Mouse (Mus musculus) embryonic facial prominence, embryonic 15.5 days (tissue): ENCODE measurements at regions not wholly inside any gene's neighbourhood (a gene's known extent, or its start where the extent isn't known, plus 50 kb on each side); places are given as distances from the start of the nearest gene placed in this dataset.

Source experiments
- ATAC-seq: fragments of 200-750 bp; cut with Nextera tagmentation; 2 replicates; pipeline ENCODE4 v1.8.0; 2017; ENCODE audit warnings: low read depth, moderate TSS enrichment; ENCODE audit not compliant: insufficient number of reproducible peaks, low FRiP score, low TSS enrichment
- H3K27ac ChIP-seq: fragments of 300-500 bp; sonication (generic); replicated peaks from 2 replicates; pipeline ENCODE4 v1.5.1; 2015; ENCODE audit warnings: mild to moderate bottlenecking, inconsistent platforms
- H3K27me3 ChIP-seq: fragments of 300-500 bp; sonication (generic); 2 replicates; pipeline ENCODE4 v1.6.1; 2015; ENCODE audit warnings: inconsistent platforms
- H3K36me3 ChIP-seq: fragments of 300-500 bp; sonication (generic); 2 replicates; pipeline ENCODE4 v1.6.1; 2015; ENCODE audit warnings: mild to moderate bottlenecking, inconsistent platforms
- H3K4me1 ChIP-seq: fragments of 300-500 bp; sonication (generic); 2 replicates; pipeline ENCODE4 v1.6.1; 2015; ENCODE audit warnings: inconsistent platforms
- H3K4me2 ChIP-seq: fragments of 300-500 bp; sonication (generic); replicated peaks from 2 replicates; pipeline ENCODE4 v1.6.1; 2015; ENCODE audit warnings: mild to moderate bottlenecking, inconsistent platforms
- H3K4me3 ChIP-seq: fragments of 300-500 bp; sonication (generic); replicated peaks from 2 replicates; pipeline ENCODE4 v1.5.1; 2015; ENCODE audit warnings: mild to moderate bottlenecking, inconsistent platforms
- H3K9ac ChIP-seq: fragments of 300-500 bp; sonication (generic); 2 replicates; pipeline ENCODE4 v1.6.1; 2015; ENCODE audit warnings: inconsistent platforms
- H3K9me3 ChIP-seq: fragments of 300-500 bp; sonication (generic); replicated peaks from 2 replicates; pipeline ENCODE4 v1.6.1; 2016; ENCODE audit warnings: inconsistent platforms
- WGBS: fragments of 180-500 bp; shearing (Covaris S2); methylation state at CpG from one replicate; pipeline ENCODE4 v1.1.7; 2015; 5-methylcytosine and 5-hydroxymethylcytosine counted together

- no peak for ATAC-seq
- 85% methylated on average over 7 of the region's 7 CpGs for WGBS
- H3K9me3 ChIP-seq = no peaks in the 10 kb centered on the region
- H3K4me2 ChIP-seq = no peak overlapping the region
- no peak overlapping the region for H3K27ac ChIP-seq
- H3K4me1 ChIP-seq = no peaks in the 10 kb centered on the region
- H3K9ac ChIP-seq = no peak overlapping the region
- H3K36me3 ChIP-seq = no peaks in the 10 kb centered on the region
- no peaks in the 10 kb centered on the region for H3K27me3 ChIP-seq
- H3K4me3 ChIP-seq = no peak overlapping the region
Measured at GRCm38 (mm10) chr1:164511628-164512385, 53.7 kb upstream of the Atp1b1 start.

DNA sequence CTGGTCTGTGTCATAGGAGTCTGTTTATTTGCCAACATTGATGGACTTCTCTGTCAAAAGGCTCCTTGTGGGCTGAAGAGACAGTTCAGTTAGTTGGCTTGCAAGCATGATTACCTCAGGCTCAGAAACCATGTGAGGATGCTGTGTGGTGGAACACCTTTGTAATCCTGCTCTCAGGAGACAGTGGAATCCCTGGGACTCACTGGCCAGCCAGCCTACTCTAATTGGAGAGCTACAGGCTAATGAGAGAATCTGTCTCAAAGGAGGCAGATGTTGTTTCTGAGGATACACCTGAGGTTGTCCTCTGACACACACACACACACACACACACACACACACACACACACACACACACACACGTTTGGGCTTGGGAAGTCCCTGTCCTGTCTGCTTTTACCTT lies 51.1 kb upstream of the Atp1b1 start:
- Histone ChIP-seq H3K27ac (no peak overlapping the region), H3K4me1 (no peaks in the 10 kb centered on the region), H3K4me2 (no peak overlapping the region), H3K27me3 (no peaks in the 10 kb centered on the region), H3K36me3 (no peaks in the 10 kb centered on the region), H3K4me3 (no peak overlapping the region), H3K9ac (no peak overlapping the region), H3K9me3 (no peaks in the 10 kb centered on the region)
- 62% methylated on average over 1 of the region's 1 CpGs for WGBS
- peak; percentile 60; the same call in 1 of the 2 replicates for ATAC-seq

- no peak for ATAC-seq
- Histone ChIP-seq H3K4me2 (no peak overlapping the region), H3K27ac (no peak overlapping the region), H3K9ac (no peak overlapping the region), H3K4me1 (no peaks in the 10 kb centered on the region), H3K9me3 (no peaks in the 10 kb centered on the region), H3K4me3 (no peak overlapping the region), H3K36me3 (no peaks in the 10 kb centered on the region), H3K27me3 (no peaks in the 10 kb centered on the region)
- WGBS = 65% methylated on average over 8 of the region's 8 CpGs
Measured at GRCm38 (mm10) chr1:164508556-164508955, 50.4 kb upstream of the Atp1b1 start.

GRCm38 (mm10) chr1:164508106-164508505 lies 50.0 kb upstream of the Atp1b1 start:
- no peaks in the 10 kb centered on the region for H3K27me3 ChIP-seq
- H3K4me3 ChIP-seq = no peak overlapping the region
- no peak overlapping the region for H3K27ac ChIP-seq
- WGBS = 70% methylated on average over 5 of the region's 5 CpGs
- H3K9ac ChIP-seq = no peak overlapping the region
- H3K36me3 ChIP-seq = no peaks in the 10 kb centered on the region
- H3K4me2 ChIP-seq = no peak overlapping the region
- H3K9me3 ChIP-seq = no peaks in the 10 kb centered on the region
- H3K4me1 ChIP-seq = no peaks in the 10 kb centered on the region
- ATAC-seq = no peak
